Mouse (Mus musculus): ENCODE measurements at regions not wholly inside any gene's neighbourhood (a gene's known extent, or its start where the extent isn't known, plus 50 kb on each side); places are given as distances from the start of the nearest gene placed in this dataset.

DNA sequence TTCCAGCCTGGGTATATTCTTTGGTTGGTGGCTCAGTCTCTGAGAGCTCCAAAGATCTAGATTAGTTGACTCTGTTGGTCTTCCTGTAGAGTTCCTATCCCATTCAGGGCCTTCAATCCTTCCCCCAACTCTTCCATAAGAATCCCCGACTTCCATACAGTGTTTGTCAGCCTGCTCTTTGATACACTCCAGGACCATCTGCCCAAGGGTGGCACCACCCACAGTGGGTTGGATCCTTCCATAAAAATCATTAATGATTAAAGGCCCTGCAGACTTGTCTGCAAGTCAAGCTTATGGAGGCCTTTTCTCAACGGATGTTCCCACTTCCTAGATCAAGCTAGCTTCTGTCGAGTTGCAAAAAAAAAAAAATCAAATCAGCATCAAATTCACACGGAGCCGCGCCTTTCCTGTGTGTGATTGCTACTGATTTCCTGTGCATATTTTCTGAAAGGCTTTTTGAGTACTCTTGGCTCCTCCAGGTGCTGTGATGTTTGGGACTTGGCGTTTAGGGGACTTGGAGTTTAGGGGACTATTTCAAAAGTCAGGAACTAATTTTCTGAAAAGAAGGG lies 171.3 kb upstream of the Gm9833 start:
- TF ChIP-seq CTCF (IDR thresholded peaks at IDR 0.05; ENCODE audit: low read depth) (no peak), EP300 (IDR thresholded peaks at IDR 0.05; ENCODE audit: low read depth) (no peak)

Measured in liver, embryonic 14.5 days (tissue).